Mouse (Mus musculus): Measurements from ENCODE around the gene Wdcp.

DNA sequence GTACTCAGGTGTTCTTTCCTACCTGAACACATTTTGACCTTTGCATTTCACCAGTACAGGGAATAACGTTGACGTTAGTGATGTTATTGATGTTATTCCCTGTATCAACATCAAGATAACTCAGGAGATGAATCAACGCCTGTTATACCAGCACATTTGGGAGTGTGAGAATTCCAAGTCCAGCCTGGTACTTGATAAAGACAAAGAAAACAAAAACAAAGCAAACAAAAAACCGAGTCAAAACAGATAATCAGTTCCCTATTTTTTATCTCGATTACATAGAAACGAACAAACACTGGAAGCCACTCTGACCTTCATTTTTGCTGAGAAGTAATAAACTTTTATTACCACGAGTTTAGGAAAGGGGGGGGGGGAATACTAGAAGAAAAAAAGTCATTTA, 63.4 kb downstream of the Wdcp start:
- TF ChIP-seq CTCF (IDR thresholded peaks at IDR 0.05; ENCODE audit: low read depth, low read length) (no peak), POLR2A (IDR thresholded peaks at IDR 0.05; ENCODE audit: insufficient read depth, low read length) (no peak), EP300 (IDR thresholded peaks at IDR 0.05; ENCODE audit: insufficient read depth, low read depth, low read length) (no peak)
